In the genomic region with DNA sequence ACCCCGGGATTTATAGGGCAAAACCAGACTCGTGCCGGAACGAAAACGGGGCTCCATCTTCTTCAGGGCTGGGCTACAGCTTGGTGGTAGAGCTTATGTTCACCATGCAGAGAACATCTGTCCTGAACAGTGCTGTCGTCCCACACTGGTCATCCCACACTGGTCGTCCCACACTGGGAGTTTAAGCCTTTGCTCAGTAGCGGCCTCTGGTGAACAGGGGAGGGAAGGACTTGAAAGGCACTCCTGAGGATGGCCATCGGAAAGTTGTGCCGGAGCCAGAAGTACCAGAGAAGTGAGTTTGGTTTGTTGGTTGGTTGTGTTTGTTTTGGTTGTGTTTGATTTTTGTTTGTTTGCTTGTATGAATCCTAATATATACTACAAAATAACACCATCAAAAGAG, we compare ENCODE assay signal across 11 mouse cellular contexts. TPM values are rescaled to one million over a fixed set of nuclear protein-coding genes. Genes with fewer than 3 reads are reported as not detected.
DNase-seq lines count a peak whose midpoint lies in the region; ATAC-seq and TF ChIP-seq lines count a peak whose summit lies in the region.
"Had no signal": no experiment of that assay in that cellular context is flagged by ENCODE, and none has a peak within 500 bp of the region (broad histone marks: within the 10 kb centered on the region; RNA-seq: fewer than 3 reads in every experiment).

No protein-coding gene starts in this region.

- peak; percentile 34 for DNase-seq in kidney, adult 18-20 months
- DNase-seq in midbrain, embryonic 11.5 days (ENCODE audit: low spot score, missing footprints), result peak; percentile 80
- no peak for DNase-seq in lung, embryonic 14.5 days
- no peak for DNase-seq in spleen, postnatal 36 days (ENCODE audit: low spot score in 2 of 2)
- DNase-seq in embryonic facial prominence, embryonic 10.5 days (ENCODE audit: low spot score), result no peak
- DNase-seq: cerebellum, adult 9-10 months; heart, adult 11 months; midbrain, embryonic 14.5 days had no signal

- 78% methylated on average over 10 of the region's 10 CpGs for WGBS in kidney, embryonic 15.5 days
- 79% methylated on average over 10 of the region's 10 CpGs for WGBS in midbrain, embryonic 11.5 days
- 78% methylated on average over 10 of the region's 10 CpGs for WGBS in midbrain, embryonic 16.5 days
- WGBS in lung, embryonic 14.5 days, result 72% methylated on average over 10 of the region's 10 CpGs
- 82% methylated on average over 10 of the region's 10 CpGs for WGBS in embryonic facial prominence, embryonic 10.5 days

- no peaks in the 10 kb centered on the region for H3K9me3 ChIP-seq in kidney, embryonic 15.5 days (replicated peaks)
- no peaks in the 10 kb centered on the region for H3K9me3 ChIP-seq in midbrain, embryonic 11.5 days (ENCODE audit: control insufficient read depth, low read length)
- H3K9me3 ChIP-seq in midbrain, embryonic 16.5 days (replicated peaks; ENCODE audit: control insufficient read depth, low read length, poor library complexity, severe bottlenecking), result no peaks in the 10 kb centered on the region
- H3K9me3 ChIP-seq in lung, embryonic 14.5 days (ENCODE audit: low read depth, low read length), result no peaks in the 10 kb centered on the region
- H3K9me3 ChIP-seq in embryonic facial prominence, embryonic 10.5 days, result peaks cover 7% of the 10 kb centered on the region; the same call in 1 of the 2 replicates
- H3K9me3 ChIP-seq: liver, embryonic 15.5 days had no signal

- H3K4me3 ChIP-seq in kidney, embryonic 15.5 days (replicated peaks), result no peak overlapping the region
- H3K4me3 ChIP-seq in midbrain, embryonic 11.5 days (ENCODE audit: low read depth, low read length), result no peak overlapping the region
- H3K4me3 ChIP-seq in midbrain, embryonic 16.5 days (ENCODE audit: low read depth, low read length), result no peak overlapping the region
- no peak overlapping the region for H3K4me3 ChIP-seq in lung, embryonic 14.5 days (ENCODE audit: low read depth, low read length)
- H3K4me3 ChIP-seq in embryonic facial prominence, embryonic 10.5 days, result no peak overlapping the region
- H3K4me3 ChIP-seq: liver, embryonic 15.5 days had no signal

- H3K27ac ChIP-seq in kidney, embryonic 15.5 days, result no peak overlapping the region
- no peak overlapping the region for H3K27ac ChIP-seq in midbrain, embryonic 11.5 days (ENCODE audit: low read depth, low read length)
- H3K27ac ChIP-seq in midbrain, embryonic 16.5 days (ENCODE audit: low read length), result no peak overlapping the region
- no peak overlapping the region for H3K27ac ChIP-seq in lung, embryonic 14.5 days (ENCODE audit: low read depth)
- no peak overlapping the region for H3K27ac ChIP-seq in embryonic facial prominence, embryonic 10.5 days (replicated peaks)
- H3K27ac ChIP-seq: liver, embryonic 15.5 days had no signal

- no peaks in the 10 kb centered on the region for H3K27me3 ChIP-seq in kidney, embryonic 15.5 days
- H3K27me3 ChIP-seq in midbrain, embryonic 11.5 days (ENCODE audit: control insufficient read depth, insufficient read depth, low read length), result no peaks in the 10 kb centered on the region
- no peaks in the 10 kb centered on the region for H3K27me3 ChIP-seq in midbrain, embryonic 16.5 days (ENCODE audit: control insufficient read depth, insufficient read depth, low read depth, low read length)
- no peaks in the 10 kb centered on the region for H3K27me3 ChIP-seq in lung, embryonic 14.5 days (ENCODE audit: insufficient read depth, low read length)
- H3K27me3 ChIP-seq in embryonic facial prominence, embryonic 10.5 days (replicated peaks; ENCODE audit: low read depth, poor library complexity, severe bottlenecking), result no peaks in the 10 kb centered on the region
- H3K27me3 ChIP-seq: liver, embryonic 15.5 days had no signal

- no peak overlapping the region for H3K9ac ChIP-seq in kidney, embryonic 15.5 days
- H3K9ac ChIP-seq in midbrain, embryonic 11.5 days (ENCODE audit: low read length), result no peak overlapping the region
- no peak overlapping the region for H3K9ac ChIP-seq in midbrain, embryonic 16.5 days (ENCODE audit: low read depth, low read length)
- no peak overlapping the region for H3K9ac ChIP-seq in lung, embryonic 14.5 days
- H3K9ac ChIP-seq: liver, embryonic 15.5 days had no signal

- no peaks in the 10 kb centered on the region for H3K36me3 ChIP-seq in kidney, embryonic 15.5 days
- no peaks in the 10 kb centered on the region for H3K36me3 ChIP-seq in midbrain, embryonic 11.5 days (ENCODE audit: control insufficient read depth, insufficient read depth, low read length)
- H3K36me3 ChIP-seq in midbrain, embryonic 16.5 days (ENCODE audit: control insufficient read depth, insufficient read depth, low read length), result no peaks in the 10 kb centered on the region
- no peaks in the 10 kb centered on the region for H3K36me3 ChIP-seq in lung, embryonic 14.5 days (ENCODE audit: insufficient read depth)
- no peaks in the 10 kb centered on the region for H3K36me3 ChIP-seq in embryonic facial prominence, embryonic 10.5 days (replicated peaks)
- H3K36me3 ChIP-seq: liver, embryonic 15.5 days had no signal

- ATAC-seq in kidney, embryonic 15.5 days (replicated peaks; ENCODE audit: low FRiP score), result no peak
- ATAC-seq in midbrain, embryonic 11.5 days (ENCODE audit: low FRiP score), result no peak
- ATAC-seq in midbrain, embryonic 16.5 days, result no peak
- ATAC-seq in lung, embryonic 14.5 days (ENCODE audit: insufficient read depth), result no peak; the same call in 1 of the 2 replicates

- TF ChIP-seq CTCF in lung, embryonic 14.5 days (IDR thresholded peaks at IDR 0.05; ENCODE audit: low read depth), result peak; percentile 33

- peaks cover 38% of the 10 kb centered on the region for H3K4me1 ChIP-seq in kidney, embryonic 15.5 days
- no peaks in the 10 kb centered on the region for H3K4me1 ChIP-seq in midbrain, embryonic 11.5 days (ENCODE audit: control insufficient read depth, insufficient read depth, low read length)
- no peaks in the 10 kb centered on the region for H3K4me1 ChIP-seq in midbrain, embryonic 16.5 days (ENCODE audit: control insufficient read depth, insufficient read depth, low read length)
- H3K4me1 ChIP-seq in lung, embryonic 14.5 days (ENCODE audit: insufficient read depth), result peaks cover 5% of the 10 kb centered on the region; the same call in 1 of the 2 replicates
- peaks cover 23% of the 10 kb centered on the region for H3K4me1 ChIP-seq in embryonic facial prominence, embryonic 10.5 days
- H3K4me1 ChIP-seq: liver, embryonic 15.5 days had no signal

- no peak overlapping the region for H3K4me2 ChIP-seq in kidney, embryonic 15.5 days
- no peak overlapping the region for H3K4me2 ChIP-seq in midbrain, embryonic 11.5 days
- no peak overlapping the region for H3K4me2 ChIP-seq in midbrain, embryonic 16.5 days (ENCODE audit: low read length)
- H3K4me2 ChIP-seq in lung, embryonic 14.5 days, result no peak overlapping the region
- H3K4me2 ChIP-seq: liver, embryonic 15.5 days had no signal

RNA-seq across cellular contexts. Expression of a gene that starts 56.0 kb away (rescaled TPM):
- 29.8 and 30.9 TPM in 2 replicates for polyA plus RNA-seq in kidney, embryonic 15.5 days (2015; fragmentation: Nextera tagmentation; extraction: Ambion mirVana)
- 15.0 and 18.1 TPM in 2 replicates for polyA plus RNA-seq in midbrain, embryonic 11.5 days (2014; fragmentation: Nextera tagmentation; extraction: Ambion mirVana)
- polyA plus RNA-seq in midbrain, embryonic 16.5 days (2015; fragmentation: Nextera tagmentation; extraction: Ambion mirVana), result 3.6 and 3.9 TPM in 2 replicates
- 15.7 and 16.2 TPM in 2 replicates for polyA plus RNA-seq in lung, embryonic 14.5 days (2014; fragmentation: Nextera tagmentation; extraction: Ambion mirVana)
- polyA plus RNA-seq in embryonic facial prominence, embryonic 10.5 days (2016; fragmentation: Nextera tagmentation; extraction: Ambion mirVana), result 15.6 and 18.8 TPM in 2 replicates

Comparison
In these comparisons a context has a peak if more than half of its experiments do, and no peak if none do; other contexts are left out.
1. DNase-seq: peak in kidney, adult 18-20 months (single experiment) and midbrain, embryonic 11.5 days (single experiment); none in lung, embryonic 14.5 days (single experiment), spleen, postnatal 36 days (0 of 2) and embryonic facial prominence, embryonic 10.5 days (single experiment).